Mouse (Mus musculus) urinary bladder, postnatal 10 days (tissue): ENCODE measurements around the gene Btn2a2.
A peak's percentile ranks its signal among the peaks of the same experiment; 100 is the strongest.

ENCODE experiments used
- DNase-seq: peaks from one replicate; pipeline ENCODE4 v3.0.0; 2022; ENCODE audit warnings: low spot score

The Btn2a2 gene

GRCm38 (mm10) chr13:23521703-23522102, 33.0 kb upstream of the Btn2a2 start:
- DNase-seq = no peak

GRCm38 (mm10) chr13:23519416-23519815, 30.8 kb upstream of the Btn2a2 start:
- DNase-seq = no peak

GRCm38 (mm10) chr13:23518885-23519284, 30.2 kb upstream of the Btn2a2 start:
- DNase-seq = no peak

GRCm38 (mm10) chr13:23518295-23518603, 29.6 kb upstream of the Btn2a2 start:
- no peak for DNase-seq

GRCm38 (mm10) chr13:23517603-23518294, 29.1 kb upstream of the Btn2a2 start:
- peak; percentile 48 for DNase-seq

GRCm38 (mm10) chr13:23516822-23517602, 28.4 kb upstream of the Btn2a2 start:
- DNase-seq = no peak

GRCm38 (mm10) chr13:23515826-23516620, 27.4 kb upstream of the Btn2a2 start:
- DNase-seq = no peak

- no peak for DNase-seq
These were observed 26.6 kb upstream of the Btn2a2 start for GRCm38 (mm10) chr13:23515281-23515680.

GRCm38 (mm10) chr13:23513517-23513916, 24.9 kb upstream of the Btn2a2 start:
- no peak for DNase-seq

GRCm38 (mm10) chr13:23510127-23510526, 21.5 kb upstream of the Btn2a2 start:
- DNase-seq = no peak

GRCm38 (mm10) chr13:23506819-23507515, 18.3 kb upstream of the Btn2a2 start:
- no peak for DNase-seq

GRCm38 (mm10) chr13:23506351-23506750, 17.7 kb upstream of the Btn2a2 start:
- DNase-seq = no peak

- no peak for DNase-seq
These were observed 17.1 kb upstream of the Btn2a2 start for GRCm38 (mm10) chr13:23505662-23506345.

GRCm38 (mm10) chr13:23503797-23504196, 15.1 kb upstream of the Btn2a2 start:
- no peak for DNase-seq

- DNase-seq = no peak
These were observed 14.3 kb upstream of the Btn2a2 start for GRCm38 (mm10) chr13:23502916-23503315.

GRCm38 (mm10) chr13:23502031-23502567, 13.4 kb upstream of the Btn2a2 start:
- DNase-seq = no peak

GRCm38 (mm10) chr13:23501511-23501910, 12.9 kb upstream of the Btn2a2 start:
- DNase-seq = no peak

- no peak for DNase-seq
These were observed 12.0 kb upstream of the Btn2a2 start for GRCm38 (mm10) chr13:23500424-23501200.

GRCm38 (mm10) chr13:23499943-23500342, 11.3 kb upstream of the Btn2a2 start:
- DNase-seq = no peak

- no peak for DNase-seq
These were observed 10.0 kb upstream of the Btn2a2 start for GRCm38 (mm10) chr13:23498653-23499052.
